Mouse (Mus musculus) T-helper 2 cell (primary cell): ENCODE data around the gene Atp2a2.
"Not testable (repeated sequence)": the region's sequence is repeated elsewhere in the genome, so short reads cannot be mapped to it uniquely, and the experiment has no call there.

Source experiments
- in situ Hi-C: fragments of 300-600 bp; cut with MboI, MseI; formaldehyde crosslinking; loops from one replicate; pipeline ENCODE4 v1.15.1; 2025; ENCODE audit warnings: high pct_unique_total_duplicates

Atp2a2 gene

DNA sequence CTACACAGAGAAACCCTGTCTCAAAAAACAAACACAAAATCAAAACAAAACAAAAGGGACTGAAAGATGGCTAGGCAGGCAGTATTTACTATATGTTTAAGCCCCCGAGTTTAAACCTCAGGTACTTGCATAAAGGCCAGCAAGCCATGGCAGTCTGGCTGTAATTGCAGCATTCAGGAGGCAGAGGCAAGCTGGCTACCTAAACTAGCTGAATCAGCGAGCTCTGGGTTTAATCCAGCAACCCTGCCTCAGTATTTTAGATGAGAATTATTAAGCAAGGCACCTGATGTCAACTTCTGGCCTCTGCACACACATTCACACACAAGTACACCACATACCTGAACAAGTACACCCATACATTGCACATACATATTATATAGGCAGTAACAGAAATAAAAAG is 4.0 kb downstream of the Atp2a2 start:
- in situ Hi-C loops: no loop called here

- in situ Hi-C loops: no loop called here
These were observed 5.0 kb downstream of the Atp2a2 start for GRCm38 (mm10) chr5:122496990-122497389.

GRCm38 (mm10) chr5:122494449-122494848 is 7.6 kb downstream of the Atp2a2 start:
- in situ Hi-C loops: no loop called here

DNA sequence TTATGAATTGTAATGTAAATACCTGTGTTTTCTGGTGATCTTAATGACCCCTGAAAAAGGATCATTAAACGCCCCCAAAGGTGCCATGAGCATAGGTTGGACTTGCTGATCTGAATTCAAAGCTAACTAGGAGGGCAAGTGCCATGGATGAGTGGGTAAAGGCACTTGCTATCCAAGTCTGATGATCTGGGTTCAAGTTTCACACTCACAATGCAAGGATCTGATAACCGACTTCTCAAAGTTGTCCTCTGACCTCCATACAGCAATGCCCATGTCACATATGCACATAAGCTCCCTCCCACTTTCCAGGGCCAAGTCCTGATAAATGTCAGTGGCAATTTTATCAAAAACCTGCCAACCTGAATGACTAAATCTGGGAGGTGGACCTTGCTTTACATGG is 9.0 kb downstream of the Atp2a2 start:
- in situ Hi-C loops: no loop called here

DNA sequence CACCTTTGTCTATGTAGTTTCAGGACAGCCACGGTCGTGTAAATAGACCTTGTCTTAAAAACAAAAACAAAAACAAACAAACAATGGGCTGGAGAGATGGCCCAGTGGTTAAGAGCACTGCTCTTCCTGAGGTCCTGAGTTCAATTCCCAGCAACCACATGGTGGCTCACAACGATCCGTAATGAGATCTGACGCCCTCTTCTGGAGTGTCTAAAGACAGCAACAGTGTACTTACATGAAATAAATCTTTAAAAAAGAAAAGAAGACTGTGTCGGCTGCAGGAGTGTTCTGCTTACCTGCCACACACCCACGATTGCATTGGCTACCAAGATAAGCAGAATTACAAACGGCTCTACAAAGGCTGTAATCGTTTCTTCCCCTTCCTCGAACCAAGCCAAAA is 10.6 kb downstream of the Atp2a2 start:
- in situ Hi-C loops: no loop called here

DNA sequence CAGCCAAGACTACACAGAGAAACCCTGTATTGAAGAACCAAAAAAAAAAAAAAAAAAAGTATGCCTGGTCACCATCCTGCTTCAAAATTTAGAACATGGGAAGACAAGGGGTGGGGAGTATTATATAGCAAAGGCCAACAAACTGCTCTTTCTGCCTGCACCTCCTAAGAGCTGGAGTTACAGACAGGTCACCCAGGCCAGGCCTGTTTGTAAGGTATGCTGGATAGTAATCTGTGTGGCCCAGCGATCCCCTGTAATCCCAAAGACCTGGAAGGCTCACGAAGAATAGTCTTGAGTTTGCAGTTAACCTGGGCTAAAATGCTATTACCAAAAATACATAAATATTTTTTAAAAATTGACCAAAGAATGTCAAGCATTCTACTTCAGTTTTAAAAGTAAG is 11.9 kb downstream of the Atp2a2 start:
- in situ Hi-C loops: no loop called here

- in situ Hi-C loops: no loop called here
These were observed 14.2 kb downstream of the Atp2a2 start for GRCm38 (mm10) chr5:122487825-122488224.

- in situ Hi-C loops: not testable (repeated sequence)
These were observed 15.8 kb downstream of the Atp2a2 start for GRCm38 (mm10) chr5:122486243-122486642.

- in situ Hi-C loops: no loop called here
These were observed 19.2 kb downstream of the Atp2a2 start for GRCm38 (mm10) chr5:122482733-122483391.

- in situ Hi-C loops: no loop called here
These were observed 20.2 kb downstream of the Atp2a2 start for GRCm38 (mm10) chr5:122481844-122482243.

DNA sequence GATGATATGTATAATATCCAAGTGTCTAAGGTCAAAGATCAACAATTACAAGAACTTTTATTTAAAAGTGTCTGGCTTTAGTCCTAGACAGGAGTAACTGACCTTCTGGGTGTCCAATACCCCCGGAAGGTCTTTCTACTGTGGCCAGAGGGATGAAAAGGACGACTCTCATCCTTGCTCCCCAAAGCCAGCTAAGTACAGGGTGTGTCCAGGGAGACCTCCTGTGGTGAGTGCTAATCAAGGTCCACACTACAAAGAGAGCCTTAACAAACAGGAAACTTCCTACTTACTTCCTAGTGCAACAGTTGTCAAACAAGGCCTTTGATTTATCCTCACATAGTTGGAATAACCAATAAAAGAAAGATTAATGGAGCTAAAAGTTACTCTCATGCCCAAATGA is 22.9 kb downstream of the Atp2a2 start:
- in situ Hi-C loops: no loop called here

DNA sequence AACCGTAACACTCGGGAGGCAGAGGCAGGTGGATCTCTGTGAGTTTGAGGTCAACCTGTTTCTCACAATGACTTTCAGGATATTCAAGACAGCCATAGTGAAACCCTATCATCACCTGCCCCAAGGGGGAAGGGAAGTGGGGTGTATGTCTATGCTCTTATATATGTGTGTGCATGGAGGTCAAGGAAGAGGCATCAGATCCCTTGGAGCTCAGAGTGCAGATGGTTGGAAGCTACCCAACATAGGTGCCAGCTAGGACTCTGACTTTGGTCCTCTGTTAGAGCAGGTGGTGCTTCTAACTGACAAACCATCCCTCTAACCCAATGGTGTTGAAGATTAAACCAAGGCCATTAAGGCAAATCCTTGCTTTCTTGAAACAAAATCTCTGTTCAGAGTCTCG is 24.5 kb downstream of the Atp2a2 start:
- in situ Hi-C loops: no loop called here

GRCm38 (mm10) chr5:122476078-122476477 is 25.9 kb downstream of the Atp2a2 start:
- in situ Hi-C loops: no loop called here

DNA sequence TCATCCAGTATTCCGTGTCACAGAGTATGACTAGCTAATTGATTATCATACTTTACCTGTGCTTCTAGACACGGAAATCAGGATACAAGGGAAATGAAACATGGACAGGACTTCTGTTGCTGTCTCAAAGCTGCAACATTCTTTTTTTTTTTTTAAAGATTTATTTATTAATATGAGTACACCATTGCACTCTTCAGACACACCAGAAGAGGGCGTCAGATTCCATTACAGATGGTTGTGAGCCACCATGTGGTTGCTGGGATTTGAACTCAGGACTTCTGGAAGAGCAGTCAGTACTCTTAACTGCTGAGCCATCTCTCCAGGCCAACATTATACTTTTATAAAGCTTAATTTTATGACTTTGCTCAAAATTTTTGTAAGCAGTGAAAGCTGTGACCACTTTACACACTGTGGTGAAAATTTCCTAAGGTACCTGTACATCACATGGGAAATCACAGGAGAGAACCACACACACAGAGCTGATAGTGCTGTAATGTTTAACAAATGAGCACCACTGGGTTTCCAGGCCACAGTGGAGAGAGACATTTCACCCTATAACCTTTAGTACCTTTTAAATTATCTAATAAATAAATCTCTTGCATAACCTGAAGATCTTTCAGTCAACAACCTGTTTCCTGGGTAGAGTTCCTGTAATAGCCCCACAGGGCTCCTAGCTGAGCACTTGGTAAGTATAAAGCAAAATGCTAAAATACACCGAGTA is 27.2 kb downstream of the Atp2a2 start:
- in situ Hi-C loops: no loop called here

GRCm38 (mm10) chr5:122471658-122472057 is 30.4 kb downstream of the Atp2a2 start:
- in situ Hi-C loops: no loop called here

DNA sequence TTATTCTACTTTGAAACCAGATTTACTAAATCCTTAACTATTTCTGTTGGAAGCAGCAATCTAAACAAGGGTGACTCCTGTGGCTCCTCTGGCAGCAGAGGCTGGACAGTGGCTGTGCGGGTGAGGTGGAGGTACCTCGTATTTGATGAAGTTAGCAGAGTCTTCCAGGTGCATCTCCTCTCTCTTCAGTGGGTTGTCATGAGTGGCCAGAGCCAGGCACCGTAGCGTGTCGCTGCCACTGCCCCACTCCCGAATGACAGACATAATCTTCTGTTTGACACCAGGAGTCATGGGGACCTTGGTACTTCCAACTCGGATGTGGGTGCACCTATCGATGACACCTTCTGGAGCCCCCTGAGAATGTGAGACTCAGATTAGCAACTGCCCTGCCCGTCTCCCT is 40.6 kb downstream of the Atp2a2 start:
- in situ Hi-C loops: loop anchor here (10.0 kb wide), 1 partner anchor 1027 kb away; no protein-coding TSS in a partner anchor

DNA sequence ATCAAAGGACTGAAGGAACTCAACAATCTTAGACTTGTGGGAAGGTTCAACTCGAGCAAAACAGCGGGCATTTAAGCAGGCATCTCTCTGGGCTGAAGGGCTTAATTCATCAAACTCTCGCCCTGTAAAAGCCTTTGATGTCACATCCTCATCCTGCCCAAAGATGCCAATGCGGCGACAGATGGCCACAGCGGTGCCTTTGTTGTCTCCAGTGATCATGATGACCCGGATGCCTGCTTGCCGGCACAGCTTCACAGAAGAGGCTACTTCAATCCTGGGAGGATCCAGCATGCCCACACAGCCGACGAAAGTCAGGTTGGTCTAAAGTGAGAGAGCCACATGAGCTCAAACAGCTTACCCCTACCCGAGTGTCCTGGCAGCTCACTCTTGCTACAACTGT is 41.4 kb downstream of the Atp2a2 start:
- in situ Hi-C loops: loop anchor here (10.0 kb wide), 1 partner anchor 1026 kb away; no protein-coding TSS in a partner anchor

DNA sequence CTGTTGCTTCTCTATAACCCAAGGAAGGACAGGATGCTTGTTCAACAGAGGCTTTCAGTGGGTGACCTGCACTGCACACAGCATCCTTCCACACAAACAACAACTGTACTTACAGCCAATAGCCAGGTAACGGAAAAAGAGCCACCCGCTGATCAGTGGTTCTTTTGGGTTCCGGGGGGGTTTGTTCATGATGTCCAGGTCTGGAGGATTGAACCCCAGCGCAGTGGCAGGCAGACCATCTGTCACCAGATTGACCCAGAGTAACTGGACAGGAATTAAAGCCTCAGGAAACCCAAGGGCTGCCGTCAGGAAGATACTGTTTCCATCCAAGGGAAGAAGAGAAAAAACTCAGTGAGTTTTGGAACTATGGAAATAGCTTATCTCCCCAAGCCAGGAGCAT is 42.7 kb downstream of the Atp2a2 start:
- in situ Hi-C loops: loop anchor here (10.0 kb wide), 1 partner anchor 1045 kb away; no protein-coding TSS in a partner anchor

- in situ Hi-C loops: loop anchor here (10.0 kb wide), 1 partner anchor 1043 kb away; no protein-coding TSS in a partner anchor
These were observed 44.0 kb downstream of the Atp2a2 start for GRCm38 (mm10) chr5:122458066-122458465.

DNA sequence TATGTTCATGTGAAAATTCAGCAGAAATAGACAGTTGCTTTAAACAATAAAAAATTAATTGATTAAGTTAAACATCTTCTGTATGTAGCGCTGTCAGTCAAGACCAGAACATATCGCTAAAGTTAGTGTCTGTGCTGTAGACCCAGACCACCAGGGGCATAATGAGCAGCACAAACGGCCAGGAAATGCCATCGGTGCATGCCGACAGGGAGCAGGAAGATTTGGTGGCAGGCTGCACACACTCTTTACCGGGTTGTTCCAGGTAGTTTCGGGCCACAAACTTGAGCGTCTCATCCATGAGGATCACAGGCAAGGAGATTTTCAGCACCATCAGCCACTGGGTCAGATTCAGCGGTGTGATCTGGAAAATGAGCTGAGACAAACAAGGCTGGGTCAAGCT is 45.0 kb downstream of the Atp2a2 start:
- in situ Hi-C loops: loop anchor here (10.0 kb wide), 1 partner anchor 1042 kb away; no protein-coding TSS in a partner anchor

DNA sequence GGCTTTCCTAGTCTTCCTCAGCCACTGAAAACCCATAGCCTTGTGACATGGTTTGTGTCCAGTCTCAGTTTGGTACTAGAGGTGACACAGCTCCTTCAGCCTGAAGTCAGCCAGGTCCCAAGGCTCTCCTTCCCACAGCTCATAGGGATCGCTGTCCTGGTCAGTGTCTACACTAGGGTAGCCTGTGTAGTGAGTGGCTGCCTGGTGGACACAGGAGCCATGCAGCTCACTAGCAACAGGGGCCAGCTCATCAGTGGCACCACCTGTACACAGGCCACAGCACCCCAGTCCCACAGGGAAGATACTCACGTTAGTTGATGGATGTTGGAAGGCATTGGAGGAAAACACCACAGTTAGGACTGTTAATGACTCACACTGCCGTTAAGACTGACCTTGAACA is 46.4 kb downstream of the Atp2a2 start:
- in situ Hi-C loops: loop anchor here (10.0 kb wide), 1 partner anchor 1041 kb away; no protein-coding TSS in a partner anchor

DNA sequence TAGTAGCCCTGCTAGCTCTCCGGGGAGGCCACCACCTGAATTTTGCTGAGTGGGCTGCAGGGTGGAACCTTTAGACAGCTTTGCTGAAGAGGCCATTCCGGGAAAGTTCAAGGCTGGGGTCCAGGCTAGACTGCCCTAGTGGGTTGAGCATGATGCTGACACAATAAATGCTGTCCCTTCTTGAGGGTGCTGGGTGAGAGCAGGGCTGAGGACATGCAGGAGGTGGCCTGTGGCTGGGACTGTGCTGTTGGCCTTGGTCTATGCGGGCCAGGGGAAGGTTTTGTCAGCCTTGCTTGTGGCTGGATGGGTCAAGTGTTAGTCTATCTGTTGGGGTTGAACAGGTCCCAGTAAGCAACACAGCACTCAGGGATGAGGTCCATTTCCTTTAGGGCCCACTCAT is 47.1 kb downstream of the Atp2a2 start:
- in situ Hi-C loops: loop anchor here (10.0 kb wide), 1 partner anchor 1040 kb away; no protein-coding TSS in a partner anchor

GRCm38 (mm10) chr5:122454442-122454841 is 47.6 kb downstream of the Atp2a2 start:
- in situ Hi-C loops: loop anchor here (10.0 kb wide), 1 partner anchor 1040 kb away; no protein-coding TSS in a partner anchor
